Comparison of ENCODE assay signal across 24 mouse cellular contexts in genomic region chr14:121895316-121895715, GRCm38 (mm10). TPM values are rescaled to one million over a fixed set of nuclear protein-coding genes. Genes with fewer than 3 reads are reported as not detected.
DNase-seq lines count a peak whose midpoint lies in the region; ATAC-seq and TF ChIP-seq lines count a peak whose summit lies in the region.
"Had no signal": no experiment of that assay in that cellular context is flagged by ENCODE, and none has a peak within 500 bp of the region (broad histone marks: within the 10 kb centered on the region; RNA-seq: fewer than 3 reads in every experiment).

No protein-coding gene starts in this region.

- no peak for TF ChIP-seq RAD21 in CH12.LX (IDR thresholded peaks at IDR 0.05; ENCODE audit: low read depth, low read length)

- H3K36me3 ChIP-seq in limb, embryonic 13.5 days: peaks cover 10% of the 10 kb centered on the region; the same call in 1 of the 2 replicates
- H3K36me3 ChIP-seq in limb, embryonic 10.5 days: peaks cover 5% of the 10 kb centered on the region
- peaks cover 0 to 40% of the 10 kb centered on the region in 2 experiments for H3K36me3 ChIP-seq in CH12.LX (replicated peaks in 1 of 2; ENCODE audit: control insufficient read depth in 1 of 2, insufficient read depth in 1 of 2, low read length in 1 of 2)
- H3K36me3 ChIP-seq: forebrain, embryonic 12.5 days; hindbrain, embryonic 15.5 days had no signal

- H3K4me3 ChIP-seq in limb, embryonic 13.5 days: no peak overlapping the region
- H3K4me3 ChIP-seq in limb, embryonic 10.5 days: no peak overlapping the region
- no peak overlapping the region for H3K4me3 ChIP-seq in CH12.LX (replicated peaks in 1 of 3; ENCODE audit: low read depth in 2 of 3, low read length in 2 of 3, poor library complexity in 1 of 3)
- H3K4me3 ChIP-seq in embryonic fibroblast, embryonic 13.5 days (ENCODE audit: insufficient read depth, low read length): no peak overlapping the region
- H3K4me3 ChIP-seq: embryonic facial prominence, embryonic 12.5 days; forebrain, embryonic 12.5 days; heart, embryonic 12.5 days; hindbrain, embryonic 10.5 days; hindbrain, embryonic 15.5 days had no signal

- H3K27ac ChIP-seq in limb, embryonic 13.5 days: peak overlapping the region; percentile 48; the same call in 1 of the 2 replicates
- H3K27ac ChIP-seq in limb, embryonic 10.5 days: no peak overlapping the region
- H3K27ac ChIP-seq in CH12.LX (ENCODE audit: insufficient read depth, low read depth): no peak overlapping the region
- H3K27ac ChIP-seq in embryonic fibroblast, embryonic 13.5 days (ENCODE audit: insufficient read depth, low read length): peak overlapping the region; percentile 69
- H3K27ac ChIP-seq: embryonic facial prominence, embryonic 12.5 days; forebrain, embryonic 12.5 days; hindbrain, embryonic 10.5 days; hindbrain, embryonic 15.5 days had no signal

- dilution Hi-C loops in CH12.LX (cut with MboI; ENCODE audit: extremely low pct_ligation_motif_present, extremely low pct_unique_long_range_greater_than_20kb, low sequenced_read_pairs): no loop called here

- WGBS in limb, embryonic 13.5 days: 79% methylated on average over 4 of the region's 4 CpGs
- 91% methylated on average over 4 of the region's 4 CpGs for WGBS in limb, embryonic 10.5 days

- no peak for TF ChIP-seq CTCF in CH12.LX (conservative IDR thresholded peaks at IDR 0.05 in 1 of 2, IDR thresholded peaks at IDR 0.05 in 1 of 2; ENCODE audit: low read depth in 2 of 2, low read length in 2 of 2)
- no peak for TF ChIP-seq CTCF in embryonic fibroblast, embryonic 13.5 days (IDR thresholded peaks at IDR 0.05; ENCODE audit: borderline replicate concordance, insufficient read depth, low read length)

- DNase-seq in limb, embryonic 10.5 days (ENCODE audit: low spot score): no peak
- no peak for DNase-seq in CH12.LX (ENCODE audit: extremely low read depth)
- no peak for DNase-seq in urinary bladder, adult 18-20 months (ENCODE audit: low spot score in 2 of 2)
- DNase-seq in frontal cortex, postnatal 25 days (ENCODE audit: low spot score in 2 of 2): no peak
- no peak for DNase-seq in ovary, adult 18-20 months (ENCODE audit: low spot score)
- DNase-seq: adrenal gland, postnatal 14 days; B cell, adult 2 months; cerebellum, adult 11-12 months; cerebellum, adult 9-10 months; cerebellum, postnatal 25 days; gastrocnemius, postnatal 25 days; heart, adult 11 months had no signal

- H3K9ac ChIP-seq in limb, embryonic 13.5 days: no peak overlapping the region
- no peak overlapping the region for H3K9ac ChIP-seq in CH12.LX (ENCODE audit: insufficient read depth, low read depth)
- H3K9ac ChIP-seq: embryonic facial prominence, embryonic 12.5 days; forebrain, embryonic 12.5 days; heart, embryonic 12.5 days; hindbrain, embryonic 15.5 days had no signal

- H3K4me2 ChIP-seq in limb, embryonic 13.5 days (replicated peaks): no peak overlapping the region
- no peak overlapping the region for H3K4me2 ChIP-seq in CH12.LX (ENCODE audit: insufficient read depth, low read depth, poor library complexity, severe bottlenecking)
- H3K4me2 ChIP-seq: embryonic facial prominence, embryonic 12.5 days; forebrain, embryonic 12.5 days; heart, embryonic 12.5 days; hindbrain, embryonic 15.5 days had no signal

- no peak for TF ChIP-seq POLR2A in CH12.LX (IDR thresholded peaks at IDR 0.05; ENCODE audit: low read depth, low read length)
- TF ChIP-seq POLR2A in embryonic fibroblast, embryonic 13.5 days (IDR thresholded peaks at IDR 0.05; ENCODE audit: low read depth, low read length): no peak

- in situ Hi-C loops in CH12.LX (cut with MboI; ENCODE audit: low pct_ligation_motif_present, low pct_unique_long_range_greater_than_20kb, low sequenced_read_pairs): no loop called here

- ATAC-seq in limb, embryonic 13.5 days (ENCODE audit: low FRiP score, low read depth): no peak
- peak; percentile 13; the same call in 1 of the 2 replicates for ATAC-seq in megakaryocyte, adult 5-6 weeks (ENCODE audit: poor library complexity, severe bottlenecking)
- ATAC-seq: activated CD4-positive, CD25-positive, alpha-beta regulatory T cell, adult 4 months; forebrain, embryonic 16.5 days; Patski had no signal

- no peaks in the 10 kb centered on the region for H3K9me3 ChIP-seq in limb, embryonic 13.5 days
- H3K9me3 ChIP-seq in limb, embryonic 10.5 days (replicated peaks): no peaks in the 10 kb centered on the region
- no peaks in the 10 kb centered on the region for H3K9me3 ChIP-seq in CH12.LX (replicated peaks; ENCODE audit: low read length)
- H3K9me3 ChIP-seq: embryonic facial prominence, embryonic 12.5 days; forebrain, embryonic 12.5 days; heart, embryonic 12.5 days; hindbrain, embryonic 10.5 days; hindbrain, embryonic 15.5 days had no signal

- no peak for TF ChIP-seq EP300 in CH12.LX (IDR thresholded peaks at IDR 0.05; ENCODE audit: low read length)

- H3K79me2 ChIP-seq in CH12.LX (replicated peaks; ENCODE audit: control insufficient read depth, extremely low read depth, insufficient read depth, poor library complexity, severe bottlenecking): peaks cover 7% of the 10 kb centered on the region

- peaks cover 37% of the 10 kb centered on the region for H3K4me1 ChIP-seq in limb, embryonic 13.5 days
- H3K4me1 ChIP-seq in limb, embryonic 10.5 days: 0 out of 2 replicates have a peak, but pooled peaks cover 3% of the 10 kb centered on the region
- peaks cover 16 to 68% of the 10 kb centered on the region in 2 experiments for H3K4me1 ChIP-seq in CH12.LX (ENCODE audit: control insufficient read depth in 1 of 2, insufficient read depth in 2 of 2)
- peaks cover 9% of the 10 kb centered on the region for H3K4me1 ChIP-seq in embryonic fibroblast, embryonic 13.5 days (ENCODE audit: control insufficient read depth, insufficient read depth, low read length)
- H3K4me1 ChIP-seq: embryonic facial prominence, embryonic 12.5 days; forebrain, embryonic 12.5 days; hindbrain, embryonic 10.5 days; hindbrain, embryonic 15.5 days had no signal

- H3K27me3 ChIP-seq in limb, embryonic 13.5 days: no peaks in the 10 kb centered on the region
- H3K27me3 ChIP-seq in limb, embryonic 10.5 days (ENCODE audit: low read depth, poor library complexity, severe bottlenecking): no peaks in the 10 kb centered on the region
- no peaks in the 10 kb centered on the region for H3K27me3 ChIP-seq in CH12.LX (replicated peaks)
- H3K27me3 ChIP-seq: embryonic facial prominence, embryonic 12.5 days; forebrain, embryonic 12.5 days; heart, embryonic 12.5 days; hindbrain, embryonic 15.5 days; Patski had no signal

TF ChIP-seq in CH12.LX, 34 proteins besides CTCF, POLR2A, EP300 and RAD21:
- no peak for TF ChIP-seq POLR2AphosphoS2 (IDR thresholded peaks at IDR 0.05; ENCODE audit: low read depth, low read length)
- no peak for TF ChIP-seq SIN3A (IDR thresholded peaks at IDR 0.05; ENCODE audit: low read length)
- TF ChIP-seq NELFE (IDR thresholded peaks at IDR 0.05; ENCODE audit: low read depth, low read length): no peak
- TF ChIP-seq ZC3H11A (IDR thresholded peaks at IDR 0.05; ENCODE audit: low read depth, low read length): no peak
- TF ChIP-seq TBP (conservative IDR thresholded peaks at IDR 0.05; ENCODE audit: low read depth, low read length): no peak
- no peak for TF ChIP-seq ZNF384 (IDR thresholded peaks at IDR 0.05; ENCODE audit: low read depth, low read length)
- peak; percentile 41; the same call in 1 of the 2 replicates for TF ChIP-seq BHLHE40 (IDR thresholded peaks at IDR 0.05; ENCODE audit: low read depth, low read length)
TF ChIP-seq in CH12.LX: peak in this region for 1.

RNA-seq across cellular contexts. Expression of gene Ubac2, which starts 16.9 kb away (rescaled TPM):
- polyA plus RNA-seq in limb, embryonic 13.5 days (2015; fragmentation: Nextera tagmentation; extraction: Ambion mirVana): 69.2 and 71.6 TPM in 2 replicates
- polyA plus RNA-seq in limb, embryonic 10.5 days (2016; fragmentation: Nextera tagmentation; extraction: Ambion mirVana): 66.2 and 73.4 TPM in 2 replicates
- total RNA-seq in CH12.LX (2012; rRNA removed) (30.8 and 32.8 TPM in 2 replicates), CH12.LX (2014; rRNA removed) (39.7 and 40.1 TPM in 2 replicates)
- polyA plus RNA-seq in CH12.LX (2012; ENCODE audit: insufficient read length, low read depth): 32.6 and 35.5 TPM in 2 replicates
- polyA plus RNA-seq in embryonic fibroblast, embryonic 13.5 days (2011; ENCODE audit: insufficient read length, low read depth, missing spikeins): 41.4 and 59.3 TPM in 2 replicates
- 34.2 and 35.6 TPM in 2 replicates for total RNA-seq in megakaryocyte, adult 5-6 weeks (2015)
- total RNA-seq in megakaryocyte, adult 5-6 weeks (2017): 19.3 and 27.3 TPM in 2 replicates

RNA-seq across cellular contexts. Expression of gene Gpr18, which starts 20.3 kb away (rescaled TPM):
- 0.20 and 0.37 TPM in 2 replicates for polyA plus RNA-seq in limb, embryonic 13.5 days (2015; fragmentation: Nextera tagmentation; extraction: Ambion mirVana)
- polyA plus RNA-seq in limb, embryonic 10.5 days (2016; fragmentation: Nextera tagmentation; extraction: Ambion mirVana): 0.19 and 0.29 TPM in 2 replicates
- total RNA-seq in CH12.LX (2012; rRNA removed): 26.8 and 33.5 TPM in 2 replicates
- total RNA-seq in CH12.LX (2014; rRNA removed): 32.5 and 37.0 TPM in 2 replicates
- polyA plus RNA-seq in CH12.LX (2012; ENCODE audit: insufficient read length, low read depth): 37.8 and 46.2 TPM in 2 replicates
- polyA plus RNA-seq in embryonic fibroblast, embryonic 13.5 days (2011; ENCODE audit: insufficient read length, low read depth, missing spikeins): not detected in 2 replicates
- 11.3 and 16.1 TPM in 2 replicates for total RNA-seq in megakaryocyte, adult 5-6 weeks (2015)
- 11.9 and 12.9 TPM in 2 replicates for total RNA-seq in megakaryocyte, adult 5-6 weeks (2017)
- total RNA-seq: gastrocnemius, adult 18-20 months; gastrocnemius, postnatal 25 days had no signal

Comparison
In these comparisons a context has a peak if more than half of its experiments do, and no peak if none do; other contexts are left out.
1. H3K27ac ChIP-seq: peak in limb, embryonic 13.5 days (single experiment) and embryonic fibroblast, embryonic 13.5 days (single experiment); none in limb, embryonic 10.5 days (single experiment) and CH12.LX (single experiment).
2. RNA of gene Gpr18, which starts 20.3 kb away (polyA plus RNA-seq): 37.8 to 46.2 TPM in CH12.LX; 0.20 to 0.37 TPM in limb, embryonic 13.5 days, 0.19 to 0.29 TPM in limb, embryonic 10.5 days and not detected in embryonic fibroblast, embryonic 13.5 days; every median in the first group is over 10 times any median in the second.